Mouse (Mus musculus) kidney, adult 2 months (tissue): ENCODE data around the gene Napepld.

Experiments used
- CTCF ChIP-seq: fragments of 200-500 bp; conservative IDR thresholded peaks from 2 replicates; pipeline ENCODE4 v1.5.1; 2011; ENCODE audit warnings: low read depth, mild to moderate bottlenecking, control low read depth, low read length, moderate library complexity, mixed read lengths; ENCODE audit not compliant: insufficient read depth, insufficient read length
- POLR2A ChIP-seq: fragments of 200-500 bp; IDR thresholded peaks from one replicate; pipeline ENCODE4 v1.6.1; 2011; ENCODE audit warnings: low read depth, low read length, control low read depth

DNA sequence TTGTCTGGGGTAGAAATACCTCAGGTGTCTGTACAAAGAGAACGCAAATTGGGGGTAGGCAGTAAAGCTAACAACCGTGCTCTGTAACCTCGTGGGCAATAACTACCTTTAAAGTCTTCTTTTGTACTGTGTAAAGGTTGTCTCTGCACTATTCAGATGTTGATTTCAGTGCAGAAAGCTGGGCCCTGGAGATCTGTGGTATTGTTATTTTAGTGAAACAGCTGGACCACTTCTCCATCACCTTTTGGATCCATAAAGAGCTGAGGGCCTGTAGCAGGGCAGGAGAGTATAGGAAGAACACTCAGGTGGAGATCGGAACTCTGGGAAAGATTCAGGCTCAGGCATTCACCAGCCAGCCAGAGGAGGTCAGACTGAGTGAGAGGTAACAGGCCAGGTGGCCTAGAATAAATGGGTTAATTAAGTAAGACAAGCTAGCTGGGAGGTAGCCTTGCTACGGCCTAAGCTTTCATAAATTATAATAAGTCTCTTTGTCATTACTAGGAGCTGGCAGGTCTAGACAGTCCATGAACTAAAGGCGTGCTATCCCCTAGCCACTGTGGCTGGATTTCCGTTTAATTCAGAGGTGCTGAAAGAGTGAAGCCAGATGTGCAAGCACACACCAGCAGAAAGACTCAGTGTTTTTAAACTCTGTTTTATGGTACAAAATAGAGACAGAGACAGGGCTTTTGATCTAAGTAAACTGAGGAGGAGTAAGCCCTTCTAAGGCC lies 49.1 kb downstream of the Napepld start:
- TF ChIP-seq CTCF (no peak), POLR2A (no peak)
